Mouse (Mus musculus) gastrocnemius, postnatal 4 days (tissue): ENCODE data around the gene Cbln1. TPM values are rescaled to one million over a fixed set of nuclear protein-coding genes. Genes with fewer than 3 reads are reported as not detected.

Experiments
- DNase-seq, 2 experiments: peaks; one replicate each; pipeline ENCODE4 v3.0.0; 2021 to 2022; ENCODE audit warnings: low spot score in 2 of 2, mixed read lengths in 2 of 2
- long read RNA-seq, 2 experiments: library from polyadenylated mRNA; stranded (forward); transcript quantifications; one replicate each; pipeline ENCODE4 v2.0.0; 2021
- total RNA-seq, 2 experiments: library from RNA; stranded (reverse); gene quantifications; 2 replicates each; pipeline ENCODE4 v1.2.3; 2021

The Cbln1 gene
- under 1 TPM; 0.15 to 0.47 TPM for total RNA-seq
- long read RNA-seq, experiment 1: 0 reads
- long read RNA-seq, experiment 2, partial matches to known transcripts: 0 of 1 reads
- long read RNA-seq, experiment 2, other reads (novel, unspliced or antisense): 1 of 1 reads

DNA sequence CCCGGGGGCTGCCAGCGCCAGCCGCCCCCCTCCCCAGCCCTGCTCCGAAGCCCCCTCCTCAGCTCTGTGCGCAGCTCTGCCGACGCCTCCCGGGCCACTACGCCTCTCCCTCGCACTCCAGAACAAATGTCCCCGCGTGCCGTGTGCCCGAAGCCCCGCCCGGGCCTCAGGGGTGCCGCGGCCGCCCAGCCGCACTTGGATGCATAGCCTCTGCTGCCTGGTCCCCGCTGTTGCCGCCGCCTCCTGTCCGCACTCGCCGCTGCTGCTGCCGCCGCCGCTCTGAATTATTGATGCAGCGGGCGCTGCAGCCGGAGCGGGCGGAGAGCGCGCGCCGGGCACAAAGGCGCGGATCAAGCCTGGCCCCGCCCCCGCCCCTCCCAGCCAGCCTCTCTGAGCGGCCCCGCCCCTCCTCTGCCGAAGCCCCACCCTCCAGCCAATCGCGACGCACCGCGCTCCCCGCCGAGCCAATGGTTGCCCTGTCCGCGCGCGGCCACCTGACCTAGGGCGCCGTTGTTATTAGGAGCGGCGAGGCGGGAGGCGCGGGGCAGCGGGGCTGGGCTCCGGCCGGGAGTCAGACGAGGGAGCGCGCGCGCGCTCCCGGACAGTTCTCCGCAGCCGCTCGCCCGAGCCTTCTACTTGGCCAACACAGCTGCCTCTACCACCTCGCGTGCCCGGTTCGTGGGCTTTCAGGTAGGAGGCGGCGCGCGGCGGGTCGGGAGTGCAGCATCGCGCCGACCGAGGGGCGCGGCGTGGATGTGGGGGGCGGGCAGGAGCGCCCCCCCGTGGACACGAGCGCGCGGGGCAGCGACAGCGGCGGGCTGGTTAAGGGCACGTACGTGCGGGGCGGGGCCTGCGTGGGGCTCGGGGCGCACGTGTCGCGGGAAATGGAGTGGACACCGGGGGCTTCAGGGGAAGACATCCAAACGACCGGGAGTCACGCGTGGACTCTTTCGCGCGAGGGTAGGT, at the start of gene Cbln1:
Gene Cbln1 (minus strand): TSS at position 339 of the 966 bp plus-strand sequence.
- peak; percentile 66 to 87 for DNase-seq

DNA sequence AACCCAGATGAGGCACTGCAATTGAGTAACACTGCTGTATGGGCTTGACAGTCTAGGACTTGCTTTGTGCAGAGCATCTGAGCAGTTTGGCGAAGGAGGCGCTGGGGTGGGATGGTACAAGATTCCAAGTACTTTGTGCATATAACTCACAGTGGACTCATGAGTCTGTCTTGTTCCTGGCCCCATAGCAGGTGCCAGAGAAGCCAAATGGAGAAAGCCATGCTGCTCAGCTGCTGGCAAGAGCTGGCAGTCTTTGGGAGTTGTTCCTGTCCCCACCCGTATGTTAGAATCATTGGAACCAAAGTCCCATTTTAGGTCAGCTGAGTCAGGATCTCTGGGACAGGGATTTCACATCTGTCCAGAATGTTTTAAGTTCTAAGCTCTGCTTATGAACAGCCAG, 44.7 kb upstream of the Cbln1 start:
- no peak for DNase-seq

DNA sequence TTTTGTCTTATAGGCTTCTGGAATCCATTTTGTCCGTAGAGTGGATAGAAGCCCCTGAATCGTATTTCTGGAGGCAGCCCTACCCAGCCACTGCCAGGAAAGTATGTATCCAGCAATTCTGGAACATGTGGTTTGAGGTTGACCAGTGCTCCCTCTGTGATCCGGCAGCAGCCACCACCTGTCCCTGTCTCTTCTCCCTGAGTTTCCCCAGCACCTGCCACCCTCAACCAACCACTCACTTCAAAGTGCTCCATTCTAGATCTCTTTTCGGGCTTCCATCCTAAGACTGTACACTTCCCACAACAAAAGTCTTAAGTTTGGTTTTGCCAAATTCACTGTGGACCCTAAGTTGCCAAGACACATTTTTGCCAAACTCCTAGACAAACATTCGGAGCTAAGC, 41.4 kb upstream of the Cbln1 start:
- DNase-seq: no peak

DNA sequence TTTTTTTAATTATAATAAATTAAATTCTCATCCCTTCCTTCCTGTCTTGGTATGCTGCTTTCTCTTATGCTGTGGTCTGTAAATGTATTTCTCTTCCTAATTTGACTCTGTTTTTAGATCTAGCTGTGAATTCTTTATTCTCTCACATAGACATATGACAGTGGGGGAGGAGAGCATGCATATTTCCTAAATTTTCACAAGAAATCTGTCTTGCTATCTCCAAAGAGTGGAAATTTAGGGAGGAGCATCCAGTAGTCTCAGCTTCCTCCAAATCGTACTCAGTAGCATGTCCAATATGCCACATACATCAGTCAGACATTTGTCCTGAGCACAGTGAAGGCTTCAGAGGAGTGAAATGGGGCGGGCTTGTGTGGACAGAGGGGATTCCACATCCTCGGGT, 40.9 kb upstream of the Cbln1 start:
- DNase-seq: no peak

- DNase-seq: no peak
Measured at GRCm38 (mm10) chr8:87512636-87513035, 40.2 kb upstream of the Cbln1 start.

DNA sequence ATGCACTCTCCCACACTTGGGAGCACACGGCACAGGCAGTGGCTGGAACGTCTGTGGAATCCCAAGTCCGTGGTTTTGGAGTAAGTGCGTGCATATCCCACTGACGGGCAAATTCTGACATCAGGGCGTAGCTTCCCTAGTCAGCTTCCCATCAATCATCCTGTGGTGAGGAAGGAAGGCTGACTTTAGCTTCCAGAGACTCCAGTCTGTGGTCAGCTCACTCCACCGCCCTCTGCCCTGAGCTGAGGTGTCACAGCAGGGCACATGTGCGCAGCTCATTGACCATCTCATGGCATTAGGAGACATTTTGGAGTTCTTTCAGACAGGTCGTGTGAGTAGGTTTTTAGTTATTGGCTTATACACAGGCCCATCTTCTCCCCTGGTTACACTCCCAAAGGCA, 34.6 kb upstream of the Cbln1 start:
- no peak for DNase-seq

GRCm38 (mm10) chr8:87504441-87504840, 32.0 kb upstream of the Cbln1 start:
- no peak for DNase-seq

DNA sequence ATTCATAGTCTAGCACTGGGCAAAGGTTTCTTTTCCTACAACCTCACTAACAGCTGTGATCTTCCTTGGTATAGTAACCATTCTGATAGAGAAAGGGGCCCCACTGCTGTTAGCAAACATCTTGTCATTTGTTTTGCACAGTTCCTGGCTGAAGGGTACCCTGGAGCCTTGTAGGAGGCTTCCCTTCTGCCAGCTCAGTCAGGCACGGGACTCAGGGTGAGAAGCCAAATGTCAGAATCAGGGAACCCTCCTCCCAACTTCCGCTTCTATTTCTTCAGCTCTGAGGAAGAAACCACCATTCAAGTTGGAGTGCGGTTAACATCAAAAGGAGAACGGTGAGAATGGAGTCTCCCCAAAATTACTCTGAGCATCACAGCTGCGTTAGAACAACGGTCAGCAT, 30.3 kb upstream of the Cbln1 start:
- no peak for DNase-seq

DNA sequence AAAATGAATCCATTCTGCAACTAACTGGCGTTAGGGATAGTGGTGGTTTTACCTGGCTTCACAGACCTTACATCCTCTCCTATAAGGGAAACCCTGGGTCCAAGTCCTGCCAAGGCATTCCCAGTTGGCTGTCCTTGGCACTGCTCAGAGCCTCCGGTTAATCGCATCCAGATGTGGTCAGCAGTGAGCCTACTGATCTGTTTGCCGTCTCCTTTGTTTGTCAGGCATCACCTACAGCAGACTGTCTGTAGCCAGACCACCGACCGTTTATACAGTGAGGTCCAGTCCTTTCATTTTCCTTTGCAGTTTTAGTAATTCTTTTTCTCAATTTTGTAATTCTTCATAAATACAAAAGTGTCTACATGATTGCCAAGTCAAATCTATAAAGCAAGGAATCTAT, 25.2 kb upstream of the Cbln1 start:
- DNase-seq: no peak

DNA sequence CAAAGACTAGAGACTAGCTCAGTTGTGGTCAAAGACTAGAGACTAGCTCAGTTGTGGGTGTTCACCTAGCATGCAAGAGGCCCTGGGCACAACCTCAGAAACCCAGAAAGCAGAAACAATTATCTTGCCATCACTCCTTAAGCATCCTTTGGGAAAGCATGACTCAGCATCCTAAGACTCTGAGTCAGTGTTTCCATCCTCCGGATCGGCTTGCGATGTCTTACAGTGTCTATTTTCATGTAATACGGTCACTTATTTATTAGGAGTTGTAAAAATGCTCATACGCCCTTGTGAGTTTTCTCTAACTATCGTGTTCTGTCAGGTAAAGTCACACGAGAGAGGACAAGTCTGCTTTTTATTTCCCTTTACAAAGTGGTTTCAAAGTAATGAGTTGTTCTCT, 24.1 kb upstream of the Cbln1 start:
- DNase-seq: no peak

DNA sequence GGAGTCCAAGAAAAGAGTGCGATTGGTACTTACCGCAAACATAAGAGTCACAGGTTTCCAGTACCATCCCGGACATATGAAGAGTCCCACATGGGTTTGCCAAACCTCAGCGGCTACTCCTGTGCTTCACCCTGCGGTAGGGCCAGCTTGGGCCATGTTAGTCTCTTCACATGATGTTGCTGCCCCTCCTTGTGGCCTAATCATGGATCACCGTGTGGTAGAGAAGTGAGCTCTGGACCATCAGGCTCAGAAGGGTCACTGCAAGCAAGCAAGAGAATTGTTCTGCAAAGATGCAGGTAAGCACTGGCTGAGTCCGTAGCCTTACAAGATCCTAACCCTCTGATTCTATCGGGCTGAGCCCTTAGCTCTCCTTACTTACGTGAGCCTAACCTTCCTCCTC, 22.5 kb upstream of the Cbln1 start:
- DNase-seq: no peak

- no peak for DNase-seq
Measured at GRCm38 (mm10) chr8:87489841-87490415, 17.5 kb upstream of the Cbln1 start.

- DNase-seq: no peak
Measured at GRCm38 (mm10) chr8:87481396-87481795, 9.0 kb upstream of the Cbln1 start.

DNA sequence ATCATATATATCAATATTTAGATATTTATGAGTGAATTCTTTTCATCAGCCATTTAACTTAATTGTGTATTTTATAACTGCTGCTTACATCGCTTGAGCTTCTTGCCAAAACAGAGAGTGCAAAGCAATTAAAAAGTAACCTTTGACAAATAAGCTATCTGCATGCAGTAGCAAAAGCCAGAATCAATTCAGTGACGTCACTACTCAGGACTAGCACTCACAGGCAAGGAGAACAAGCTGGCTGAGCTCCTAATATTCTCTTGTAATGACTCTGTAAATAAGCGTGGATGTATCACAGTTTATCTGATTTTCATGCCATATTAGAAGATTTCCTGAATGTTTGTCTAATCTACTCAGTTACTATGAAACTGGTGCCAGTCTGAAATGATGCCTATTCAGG, 5.8 kb upstream of the Cbln1 start:
- DNase-seq: no peak

DNA sequence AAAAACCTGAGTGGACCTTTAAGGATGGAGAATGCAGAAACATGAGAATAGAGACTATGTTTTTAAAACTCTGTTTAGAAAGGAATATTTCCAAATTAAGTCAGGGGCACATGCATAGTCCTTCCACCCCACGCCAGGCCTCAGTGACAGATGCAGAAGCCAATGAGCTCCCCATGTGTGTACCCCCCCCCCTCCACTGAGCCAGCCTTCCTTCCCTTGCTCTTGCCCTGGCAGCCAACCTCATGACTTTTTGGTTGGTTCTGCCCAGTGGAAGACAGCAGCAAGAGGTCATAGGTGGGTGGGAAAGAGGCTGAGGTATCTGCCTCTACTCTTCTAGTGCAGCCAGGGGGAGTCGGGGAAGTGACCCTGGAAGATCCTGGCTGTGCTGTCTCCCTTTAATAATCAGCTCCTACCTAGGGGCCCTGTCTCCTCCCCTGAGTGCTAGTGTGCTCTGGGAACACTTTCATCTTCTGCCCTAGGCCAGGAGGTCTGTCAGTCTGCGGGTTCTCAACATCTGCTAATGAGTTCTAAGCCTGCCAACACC, 4.8 kb upstream of the Cbln1 start:
- no peak for DNase-seq

GRCm38 (mm10) chr8:87475551-87475950, 3.1 kb upstream of the Cbln1 start:
- no peak for DNase-seq

- DNase-seq: no peak
Measured at GRCm38 (mm10) chr8:87474379-87474778, 2.0 kb upstream of the Cbln1 start.

DNA sequence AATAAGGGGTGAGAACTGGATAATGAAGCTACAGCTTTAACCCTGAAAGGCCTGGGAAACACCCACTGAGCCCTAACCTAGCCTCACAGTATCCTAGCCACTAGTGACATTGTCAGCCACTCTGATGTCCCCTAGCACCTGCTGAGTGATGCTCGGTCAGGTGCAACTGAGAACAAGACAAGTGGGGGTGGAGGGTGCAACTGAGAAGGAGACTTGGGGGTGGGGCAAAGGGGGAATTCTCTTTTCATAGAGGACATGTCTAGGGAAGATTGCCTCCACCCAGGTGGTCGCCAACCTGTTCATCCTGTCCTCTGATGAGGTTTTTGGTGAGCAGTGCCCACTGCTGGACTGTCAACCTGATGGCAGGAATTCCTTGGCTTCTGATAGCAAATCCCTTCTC, 1.5 kb upstream of the Cbln1 start:
- DNase-seq: no peak

- no peak for DNase-seq
Measured at GRCm38 (mm10) chr8:87473314-87473713, 905 bp upstream of the Cbln1 start.

DNA sequence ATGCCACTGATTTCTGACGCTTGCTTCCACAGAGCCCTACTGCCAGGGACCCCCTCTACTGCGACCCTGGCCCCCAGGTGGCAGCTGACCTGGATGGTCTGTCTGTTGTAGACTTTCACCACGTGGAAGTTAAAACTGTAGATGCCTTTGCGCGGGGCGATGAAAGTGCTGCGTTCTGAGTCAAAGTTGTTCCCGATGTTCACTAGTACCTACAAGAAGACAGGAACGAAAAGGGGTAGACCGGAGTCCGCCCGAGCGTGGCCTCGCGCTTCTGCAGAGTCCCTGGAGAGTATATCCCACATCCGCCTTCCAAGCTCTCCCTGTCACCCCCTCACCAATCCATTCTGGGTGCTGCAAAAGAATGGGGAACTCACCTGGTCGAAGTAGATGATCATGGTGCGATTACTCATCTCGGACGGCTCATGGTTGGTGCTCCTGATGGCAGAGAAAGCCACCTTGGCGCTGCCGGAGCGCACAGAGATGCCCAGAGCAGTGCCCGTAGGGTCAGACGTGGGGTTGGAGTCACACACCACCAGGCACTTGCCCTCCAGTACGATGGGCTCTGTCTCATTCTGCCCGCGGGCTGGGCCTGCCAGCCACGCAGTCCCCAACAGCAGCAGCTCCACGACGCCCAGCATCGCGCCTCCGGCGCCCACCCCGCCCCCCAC, 672 bp downstream of the Cbln1 start:
- no peak for DNase-seq

DNA sequence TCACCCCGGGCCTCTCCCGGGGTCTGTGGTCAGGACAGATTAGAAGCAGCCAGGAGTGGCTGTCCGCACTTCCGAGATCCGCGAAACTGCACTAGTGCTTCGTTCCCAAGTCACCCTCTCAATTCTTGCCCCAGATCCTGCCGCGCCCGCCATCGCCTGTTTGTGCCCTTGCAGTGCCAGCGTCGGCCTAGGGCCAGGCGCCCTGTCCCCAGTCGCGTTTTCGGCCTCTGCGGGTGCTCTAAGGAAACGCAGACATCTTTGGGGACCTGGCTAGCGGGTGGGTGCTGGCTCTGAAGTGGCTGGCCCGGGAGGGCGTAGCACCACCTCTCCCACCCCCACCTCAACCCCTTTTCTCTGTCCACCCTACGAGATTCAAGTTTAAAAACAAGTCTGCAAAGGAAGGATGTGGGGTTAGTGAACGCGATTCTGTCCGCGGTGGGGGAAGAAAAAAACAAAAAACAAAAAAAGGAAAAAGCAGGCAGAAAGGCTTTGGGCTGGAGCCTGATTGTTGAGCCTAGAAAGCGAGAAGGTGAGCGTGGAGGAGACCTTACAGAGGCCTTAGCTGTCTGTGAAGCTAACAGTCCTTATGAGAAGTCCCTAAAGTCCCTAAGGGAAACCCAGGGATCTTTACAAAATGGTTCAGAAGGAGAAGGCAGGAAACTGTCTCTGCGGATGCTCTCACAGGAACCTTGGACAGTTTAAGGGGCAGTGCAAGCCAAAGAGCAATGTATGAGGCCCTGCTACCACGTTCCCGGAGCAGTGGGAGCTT, 1.4 kb downstream of the Cbln1 start:
- DNase-seq: no peak
